Mouse (Mus musculus) limb, embryonic 14.5 days (tissue): ENCODE measurements at regions not wholly inside any gene's neighbourhood (a gene's known extent, or its start where the extent isn't known, plus 50 kb on each side); places are given as distances from the start of the nearest gene placed in this dataset.

Source experiments
- ATAC-seq: fragments of 200-750 bp; cut with Nextera tagmentation; 2 replicates; pipeline ENCODE4 v1.8.0; 2017; ENCODE audit warnings: low read depth, moderate number of reproducible peaks, moderate TSS enrichment; ENCODE audit not compliant: low FRiP score
- DNase-seq: peaks from one replicate; pipeline ENCODE4 v3.0.0-alpha.2; 2015; ENCODE audit warnings: low spot score
- H3K27ac ChIP-seq: fragments of 300-500 bp; sonication (generic); replicated peaks from 2 replicates; pipeline ENCODE4 v1.5.1; 2014; ENCODE audit warnings: low read depth, mild to moderate bottlenecking, low read length, moderate library complexity, mixed read lengths
- H3K27me3 ChIP-seq: fragments of 300-500 bp; sonication (generic); 2 replicates; pipeline ENCODE4 v1.6.1; 2014; ENCODE audit warnings: low read length, mixed read lengths; ENCODE audit not compliant: control insufficient read depth, insufficient read depth
- H3K36me3 ChIP-seq: fragments of 300-500 bp; sonication (generic); 2 replicates; pipeline ENCODE4 v1.6.1; 2014; ENCODE audit warnings: mild to moderate bottlenecking, low read length, moderate library complexity, mixed read lengths; ENCODE audit not compliant: control insufficient read depth, insufficient read depth
- H3K4me1 ChIP-seq: fragments of 300-500 bp; sonication (generic); 2 replicates; pipeline ENCODE4 v1.6.1; 2014; ENCODE audit warnings: antibody characterized with exemption, low read length, mixed read lengths; ENCODE audit not compliant: control insufficient read depth, insufficient read depth
- H3K4me2 ChIP-seq: fragments of 300-500 bp; sonication (generic); replicated peaks from 2 replicates; pipeline ENCODE4 v1.6.1; 2014; ENCODE audit warnings: low read depth, mild to moderate bottlenecking, low read length, moderate library complexity; ENCODE audit not compliant: severe bottlenecking
- H3K4me3 ChIP-seq: fragments of 300-500 bp; sonication (generic); replicated peaks from 2 replicates; pipeline ENCODE4 v1.5.1; 2014; ENCODE audit warnings: low read length
- H3K9ac ChIP-seq: fragments of 300-500 bp; sonication (generic); 2 replicates; pipeline ENCODE4 v1.6.1; 2014; ENCODE audit warnings: mild to moderate bottlenecking, low read depth, low read length, moderate library complexity; ENCODE audit not compliant: severe bottlenecking
- H3K9me3 ChIP-seq: fragments of 300-500 bp; sonication (generic); 2 replicates; pipeline ENCODE4 v1.6.1; 2016; ENCODE audit warnings: low read length; ENCODE audit not compliant: control insufficient read depth
- POLR2A ChIP-seq: fragments of 200-500 bp; IDR thresholded peaks from 2 replicates; pipeline ENCODE4 v1.8.0; 2012; ENCODE audit warnings: inconsistent platforms, mild to moderate bottlenecking, moderate library complexity, borderline replicate concordance; ENCODE audit not compliant: insufficient read depth, insufficient read length; ENCODE audit errors: extremely low read depth
- WGBS: fragments of 180-500 bp; shearing (Covaris S2); extraction: QIAGEN DNeasy Blood & Tissue Kit; methylation state at CpG from one replicate; pipeline ENCODE4 v1.1.7; 2014; 5-methylcytosine and 5-hydroxymethylcytosine counted together

- no peaks in the 10 kb centered on the region for H3K9me3 ChIP-seq
- no peaks in the 10 kb centered on the region for H3K27me3 ChIP-seq
- H3K4me2 ChIP-seq: no peak overlapping the region
- ATAC-seq (no peak), DNase-seq (no peak)
- H3K9ac ChIP-seq: no peak overlapping the region
- no peaks in the 10 kb centered on the region for H3K36me3 ChIP-seq
- no peak overlapping the region for H3K27ac ChIP-seq
- no peak for TF ChIP-seq POLR2A
- no peak overlapping the region for H3K4me3 ChIP-seq
- no peaks in the 10 kb centered on the region for H3K4me1 ChIP-seq
- WGBS: 86% methylated on average over 3 of the region's 3 CpGs
These were observed 450.2 kb upstream of the Jag1 start for GRCm38 (mm10) chr2:137566619-137567018.

- no peak for DNase-seq
- no peaks in the 10 kb centered on the region for H3K36me3 ChIP-seq
- no peak overlapping the region for H3K27ac ChIP-seq
- H3K9me3 ChIP-seq: no peaks in the 10 kb centered on the region
- WGBS: 46% methylated on average over 5 of the region's 5 CpGs
- ATAC-seq: no peak
- H3K9ac ChIP-seq: no peak overlapping the region
- H3K4me1 ChIP-seq: no peaks in the 10 kb centered on the region
- H3K4me2 ChIP-seq: no peak overlapping the region
- no peak overlapping the region for H3K4me3 ChIP-seq
- no peak for TF ChIP-seq POLR2A
- H3K27me3 ChIP-seq: no peaks in the 10 kb centered on the region
These were observed 447.7 kb upstream of the Jag1 start for GRCm38 (mm10) chr2:137564064-137564624.

GRCm38 (mm10) chr2:137560366-137560765 lies 443.9 kb upstream of the Jag1 start:
- Histone ChIP-seq H3K9me3 (no peaks in the 10 kb centered on the region), H3K4me1 (no peaks in the 10 kb centered on the region), H3K27me3 (no peaks in the 10 kb centered on the region), H3K4me2 (no peak overlapping the region), H3K9ac (no peak overlapping the region), H3K36me3 (no peaks in the 10 kb centered on the region), H3K27ac (no peak overlapping the region), H3K4me3 (no peak overlapping the region)
- DNase-seq (no peak), ATAC-seq (no peak)
- WGBS: 54% methylated on average over 4 of the region's 4 CpGs
- no peak for TF ChIP-seq POLR2A

GRCm38 (mm10) chr2:137553871-137554270 lies 437.4 kb upstream of the Jag1 start:
- WGBS: 80% methylated on average over 2 of the region's 2 CpGs
- Histone ChIP-seq H3K4me1 (no peaks in the 10 kb centered on the region), H3K4me3 (no peak overlapping the region), H3K4me2 (no peak overlapping the region), H3K9me3 (no peaks in the 10 kb centered on the region), H3K9ac (no peak overlapping the region), H3K36me3 (no peaks in the 10 kb centered on the region), H3K27me3 (no peaks in the 10 kb centered on the region), H3K27ac (no peak overlapping the region)
- no peak for TF ChIP-seq POLR2A
- ATAC-seq: no peak
- no peak for DNase-seq

GRCm38 (mm10) chr2:137536581-137536980 lies 420.1 kb upstream of the Jag1 start:
- no peak for TF ChIP-seq POLR2A
- ATAC-seq (no peak), DNase-seq (no peak)
- no peak overlapping the region for H3K9ac ChIP-seq
- no peaks in the 10 kb centered on the region for H3K36me3 ChIP-seq
- H3K9me3 ChIP-seq: no peaks in the 10 kb centered on the region
- no peak overlapping the region for H3K4me3 ChIP-seq
- peaks cover 8% of the 10 kb centered on the region; the same call in 1 of the 2 replicates for H3K4me1 ChIP-seq
- H3K4me2 ChIP-seq: no peak overlapping the region
- WGBS: 51% methylated on average over 2 of the region's 2 CpGs
- no peaks in the 10 kb centered on the region for H3K27me3 ChIP-seq
- no peak overlapping the region for H3K27ac ChIP-seq

- ATAC-seq (no peak), DNase-seq (no peak)
- H3K9me3 ChIP-seq: no peaks in the 10 kb centered on the region
- TF ChIP-seq POLR2A: no peak
- H3K4me2 ChIP-seq: no peak overlapping the region
- no peak overlapping the region for H3K4me3 ChIP-seq
- no peak overlapping the region for H3K27ac ChIP-seq
- no peaks in the 10 kb centered on the region for H3K36me3 ChIP-seq
- H3K4me1 ChIP-seq: no peaks in the 10 kb centered on the region
- no peaks in the 10 kb centered on the region for H3K27me3 ChIP-seq
- H3K9ac ChIP-seq: no peak overlapping the region
- WGBS: 83% methylated on average over 2 of the region's 2 CpGs
These were observed 399.8 kb upstream of the Jag1 start for GRCm38 (mm10) chr2:137516271-137516670.
